Mouse (Mus musculus) stomach, postnatal 0 days (tissue): ENCODE data around the gene Ski. TPM values are rescaled to one million over a fixed set of nuclear protein-coding genes. Genes with fewer than 3 reads are reported as not detected.
A peak's percentile ranks its signal among the peaks of the same experiment; 100 is the strongest.

Source experiments
- ATAC-seq: fragments of 200-750 bp; cut with Nextera tagmentation; 2 replicates; pipeline ENCODE4 v1.8.0; 2017; ENCODE audit not compliant: low FRiP score, low TSS enrichment
- DNase-seq: peaks from one replicate; pipeline ENCODE4 v3.0.0-alpha.2; 2016; ENCODE audit warnings: low spot score
- H3K27ac ChIP-seq: fragments of 300-500 bp; sonication (generic); replicated peaks from 2 replicates; pipeline ENCODE4 v1.5.1; 2014; ENCODE audit warnings: mild to moderate bottlenecking, control low read depth
- H3K27me3 ChIP-seq: fragments of 300-500 bp; sonication (generic); 2 replicates; pipeline ENCODE4 v1.6.1; 2014; ENCODE audit warnings: low read length; ENCODE audit not compliant: control insufficient read depth, insufficient read depth
- H3K36me3 ChIP-seq: fragments of 300-500 bp; sonication (generic); 2 replicates; pipeline ENCODE4 v1.6.1; 2014; ENCODE audit warnings: low read length, mixed read lengths; ENCODE audit not compliant: control insufficient read depth, insufficient read depth
- H3K4me1 ChIP-seq: fragments of 300-500 bp; sonication (generic); replicated peaks from 2 replicates; pipeline ENCODE4 v1.6.1; 2014; ENCODE audit warnings: antibody characterized with exemption; ENCODE audit not compliant: control insufficient read depth, insufficient read depth
- H3K4me2 ChIP-seq: fragments of 300-500 bp; sonication (generic); replicated peaks from 2 replicates; pipeline ENCODE4 v1.6.1; 2014; ENCODE audit warnings: low read depth, mild to moderate bottlenecking, control low read depth, moderate library complexity
- H3K4me3 ChIP-seq: fragments of 300-500 bp; sonication (generic); 2 replicates; pipeline ENCODE4 v1.5.1; 2014; ENCODE audit warnings: low read depth, low read length, control low read depth
- H3K9ac ChIP-seq: fragments of 300-500 bp; sonication (generic); 2 replicates; pipeline ENCODE4 v1.6.1; 2014; ENCODE audit warnings: mild to moderate bottlenecking, low read length, control low read depth, mixed read lengths
- H3K9me3 ChIP-seq: fragments of 300-500 bp; sonication (generic); 2 replicates; pipeline ENCODE4 v1.6.1; 2016; ENCODE audit warnings: low read length; ENCODE audit not compliant: control insufficient read depth
- CTCF ChIP-seq: IDR thresholded peaks from 2 replicates; pipeline ENCODE4 v1.5.1; 2016; ENCODE audit warnings: antibody characterized with exemption, low read depth, mild to moderate bottlenecking, moderate library complexity
- EP300 ChIP-seq: optimal IDR thresholded peaks from 2 replicates; pipeline ENCODE3; 2016; ENCODE audit warnings: antibody characterized with exemption
- WGBS: fragments of 180-500 bp; shearing (Covaris S2); extraction: QIAGEN DNeasy Blood & Tissue Kit; methylation state at CpG from one replicate; pipeline ENCODE4 v1.1.7; 2014; 5-methylcytosine and 5-hydroxymethylcytosine counted together
- polyA plus RNA-seq: library from polyadenylated mRNA; unstranded; fragments of >200 nt; fragmentation: Nextera tagmentation; extraction: Ambion mirVana; gene quantifications from 2 replicates; pipeline ENCODE4 v1.2.1, GENCODE M21; 2015

The Ski gene
- polyA plus RNA-seq, 1 experiment from 2014 or later: 9.7 TPM

DNA sequence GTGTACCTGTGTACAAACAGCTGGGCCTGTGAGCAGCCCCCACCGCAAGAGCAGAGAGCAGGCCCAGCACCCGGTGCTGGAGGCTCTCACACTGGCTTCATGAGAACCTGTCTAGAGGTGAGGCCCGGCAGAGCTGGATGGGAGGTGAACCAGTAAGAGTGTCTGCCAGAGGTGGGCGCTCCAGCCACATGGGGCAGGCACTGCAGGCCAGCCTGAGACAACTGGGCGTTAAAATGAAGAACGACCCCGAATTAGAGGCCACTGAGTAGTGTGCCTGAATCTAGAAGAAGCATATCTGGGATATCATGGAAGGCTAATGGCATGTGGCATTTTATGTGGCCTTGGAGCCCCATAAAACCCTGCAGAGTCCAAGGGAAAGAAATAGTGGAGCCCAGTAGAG is 102.4 kb downstream of the Ski start:
- DNase-seq: no peak
- TF ChIP-seq EP300 (no peak), CTCF (peak; percentile 40; the same call in 1 of the 2 replicates)
- 78% methylated on average over 7 of the region's 7 CpGs for WGBS
- Histone ChIP-seq H3K4me2 (no peak overlapping the region), H3K4me3 (no peak overlapping the region), H3K36me3 (no peaks in the 10 kb centered on the region), H3K9ac (no peak overlapping the region), H3K4me1 (peaks cover 12% of the 10 kb centered on the region), H3K9me3 (no peaks in the 10 kb centered on the region), H3K27ac (peak overlapping the region; percentile 79), H3K27me3 (no peaks in the 10 kb centered on the region)
- ATAC-seq: no peak

DNA sequence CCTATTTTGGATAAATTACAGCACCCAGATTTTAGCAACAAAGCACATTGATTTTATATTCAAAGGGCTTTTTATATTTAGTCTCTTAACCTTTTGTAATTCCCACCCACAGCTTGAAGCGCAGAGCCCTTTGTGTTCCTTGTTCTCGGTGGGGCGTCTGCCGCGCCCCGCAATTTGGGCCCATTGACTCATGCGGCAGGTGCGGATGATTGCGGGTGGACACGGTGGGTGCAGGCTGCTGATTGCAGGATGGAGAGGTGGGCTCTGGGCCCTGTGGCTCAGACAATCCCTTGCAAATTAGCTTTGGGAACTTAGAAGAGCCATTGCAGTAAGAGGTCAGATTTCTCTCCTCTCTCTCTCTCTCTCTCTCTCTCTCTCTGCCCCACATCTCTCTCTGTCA is 104.1 kb downstream of the Ski start:
- ATAC-seq (no peak), DNase-seq (no peak)
- Histone ChIP-seq H3K4me2 (no peak overlapping the region), H3K27me3 (no peaks in the 10 kb centered on the region), H3K4me1 (peaks cover 16% of the 10 kb centered on the region), H3K9ac (no peak overlapping the region), H3K36me3 (no peaks in the 10 kb centered on the region), H3K27ac (no peak overlapping the region), H3K9me3 (no peaks in the 10 kb centered on the region), H3K4me3 (no peak overlapping the region)
- WGBS: 75% methylated on average over 10 of the region's 10 CpGs
- no peak for TF ChIP-seq CTCF
- no peak for TF ChIP-seq EP300

DNA sequence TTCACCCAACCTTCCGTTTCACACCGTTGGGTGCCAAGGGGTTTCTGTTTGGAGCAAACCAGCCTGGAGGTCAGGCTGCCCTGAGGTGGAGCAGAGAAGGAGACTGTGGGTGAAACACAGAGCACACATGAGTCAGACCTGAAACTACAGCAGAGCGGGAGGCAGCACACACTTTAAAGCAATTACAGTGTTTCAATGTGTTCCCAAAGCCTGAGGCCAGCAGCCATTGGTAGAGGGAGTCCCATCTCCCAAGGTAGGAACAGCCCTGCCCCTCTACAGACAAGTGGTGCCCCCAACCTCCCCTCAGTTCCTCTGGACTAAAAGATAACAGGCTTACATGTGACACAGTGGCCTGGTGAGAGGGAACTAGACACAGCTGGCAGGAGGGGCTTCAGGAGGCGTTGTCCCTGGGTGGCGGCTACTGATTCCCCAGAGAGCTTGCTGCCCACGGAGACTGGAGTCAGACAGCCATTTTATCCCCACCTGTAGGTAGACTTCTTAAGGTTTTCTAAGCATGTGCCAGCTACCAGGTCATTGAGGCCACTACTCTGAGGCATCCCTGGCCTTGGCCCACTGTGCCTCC is 104.9 kb downstream of the Ski start:
- H3K9me3 ChIP-seq: no peaks in the 10 kb centered on the region
- no peak overlapping the region for H3K4me3 ChIP-seq
- peak overlapping the region; percentile 75 for H3K27ac ChIP-seq
- 85% methylated on average over 6 of the region's 6 CpGs for WGBS
- TF ChIP-seq EP300 (no peak), CTCF (no peak)
- DNase-seq: no peak
- ATAC-seq: peak; percentile 27; the same call in 1 of the 2 replicates
- H3K27me3 ChIP-seq: no peaks in the 10 kb centered on the region
- H3K9ac ChIP-seq: no peak overlapping the region
- H3K4me1 ChIP-seq: peaks cover 15% of the 10 kb centered on the region
- H3K4me2 ChIP-seq: no peak overlapping the region
- no peaks in the 10 kb centered on the region for H3K36me3 ChIP-seq

DNA sequence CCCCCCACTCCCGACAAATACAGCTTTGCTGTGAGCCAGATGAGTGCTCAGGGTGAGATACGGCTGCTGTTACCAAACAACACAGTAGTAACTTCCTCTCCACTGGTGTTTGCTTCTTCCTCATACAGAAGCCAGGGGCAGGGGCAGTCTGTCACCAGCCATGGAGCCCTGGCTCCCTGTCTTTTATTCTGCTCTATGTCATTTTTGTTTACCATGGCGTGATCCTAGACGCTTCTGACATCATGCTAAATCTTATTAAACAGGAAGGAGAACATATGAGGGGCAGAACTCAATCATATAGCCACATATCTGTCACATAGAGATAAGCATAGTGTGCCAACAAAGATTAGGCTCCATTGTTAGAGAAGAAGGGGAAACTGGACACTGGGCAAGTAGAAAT is 105.8 kb downstream of the Ski start:
- Histone ChIP-seq H3K27me3 (no peaks in the 10 kb centered on the region), H3K4me1 (0 out of 2 replicates have a peak, but pooled peaks cover 9% of the 10 kb centered on the region), H3K9ac (peak overlapping the region; percentile 1; the same call in 1 of the 2 replicates), H3K9me3 (no peaks in the 10 kb centered on the region), H3K36me3 (no peaks in the 10 kb centered on the region), H3K27ac (peak overlapping the region; percentile 86), H3K4me2 (no peak overlapping the region), H3K4me3 (no peak overlapping the region)
- DNase-seq (no peak), ATAC-seq (no peak)
- no peak for TF ChIP-seq EP300
- TF ChIP-seq CTCF: no peak
- WGBS: 62% methylated on average over 4 of the region's 4 CpGs

DNA sequence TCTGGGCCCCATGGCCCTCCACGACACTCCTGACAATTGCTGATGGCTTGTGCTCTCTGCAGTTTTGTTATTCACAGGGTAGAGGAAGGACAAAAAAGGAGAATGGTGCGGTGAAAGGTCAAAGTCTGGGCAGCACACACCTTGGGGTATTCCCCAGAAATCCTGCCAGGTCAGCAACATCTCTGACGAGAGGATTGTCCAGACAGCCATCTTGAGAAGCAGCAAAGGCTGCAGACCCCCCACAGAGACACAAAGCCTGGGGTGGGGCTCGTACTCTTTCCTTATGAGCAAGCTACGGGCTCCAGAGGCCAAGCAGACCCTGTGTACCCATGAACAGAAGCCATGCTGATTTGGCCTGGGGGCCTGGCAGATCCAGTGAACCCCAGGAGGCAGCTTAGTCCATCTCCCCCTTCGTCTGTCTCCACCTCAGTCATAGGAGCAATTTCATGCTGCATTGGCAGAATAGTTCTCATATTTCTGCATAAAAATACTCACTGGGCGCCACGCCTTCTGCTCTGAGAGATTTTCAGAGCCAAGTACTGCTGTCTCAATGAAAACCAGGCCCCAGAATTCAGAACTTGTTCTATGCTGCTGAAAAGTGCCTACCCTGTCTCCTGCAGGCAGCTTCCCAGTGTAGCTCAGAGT is 108.5 kb downstream of the Ski start:
- Histone ChIP-seq H3K4me2 (no peak overlapping the region), H3K4me3 (no peak overlapping the region), H3K27me3 (no peaks in the 10 kb centered on the region), H3K9ac (peak overlapping the region; percentile 13; the same call in 1 of the 2 replicates), H3K27ac (no peak overlapping the region; the same call in 1 of the 2 replicates), H3K36me3 (no peaks in the 10 kb centered on the region), H3K4me1 (0 out of 2 replicates have a peak, but pooled peaks cover 6% of the 10 kb centered on the region), H3K9me3 (no peaks in the 10 kb centered on the region)
- 55% methylated on average over 8 of the region's 8 CpGs for WGBS
- TF ChIP-seq CTCF (no peak), EP300 (no peak)
- DNase-seq (no peak), ATAC-seq (no peak)

DNA sequence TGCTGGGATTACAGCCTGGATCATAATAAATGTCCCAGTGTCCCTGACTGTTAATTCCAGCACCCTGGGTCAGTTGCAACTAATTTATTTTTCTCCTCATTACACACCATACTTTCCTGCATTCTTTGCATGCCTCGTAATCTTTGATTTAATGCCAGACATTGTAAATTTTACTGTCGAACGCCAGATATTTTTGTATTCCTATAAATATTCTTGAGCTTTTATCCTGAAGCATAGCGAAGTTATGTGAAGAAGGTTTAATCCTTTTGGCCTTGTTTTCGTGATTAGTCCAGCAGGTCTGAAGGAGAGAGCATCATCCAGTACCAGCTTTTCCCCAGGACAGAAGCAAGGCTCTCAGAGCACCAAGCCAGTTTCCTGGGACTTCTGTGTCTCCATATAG is 112.9 kb downstream of the Ski start:
- Histone ChIP-seq H3K27me3 (no peaks in the 10 kb centered on the region), H3K4me2 (no peak overlapping the region), H3K9me3 (no peaks in the 10 kb centered on the region), H3K27ac (no peak overlapping the region; the same call in 1 of the 2 replicates), H3K4me1 (0 out of 2 replicates have a peak, but pooled peaks cover 4% of the 10 kb centered on the region), H3K36me3 (no peaks in the 10 kb centered on the region), H3K4me3 (no peak overlapping the region), H3K9ac (no peak overlapping the region)
- DNase-seq (no peak), ATAC-seq (no peak)
- no peak for TF ChIP-seq EP300
- no peak for TF ChIP-seq CTCF
- 48% methylated on average over 5 of the region's 5 CpGs for WGBS
